Mouse (Mus musculus): ENCODE results near the gene Gm10577.

- no peak for TF ChIP-seq CTCF (IDR thresholded peaks at IDR 0.05; ENCODE audit: low read depth)
- TF ChIP-seq EP300 (IDR thresholded peaks at IDR 0.05; ENCODE audit: low read depth), result no peak
Measured at GRCm38 (mm10) chr4:101033047-101033446, 12.6 kb upstream of the Gm10577 start.
